25 mouse cellular contexts compared by ENCODE assay signal in genomic region chr9:13774732-13775131, GRCm38 (mm10).
"Had no signal": no experiment of that assay in that cellular context is flagged by ENCODE, and none has a peak within 500 bp of the region (broad histone marks: within the 10 kb centered on the region; RNA-seq: fewer than 3 reads in every experiment).

No protein-coding gene starts in this region.

- DNase-seq: gastrocnemius, adult 2 months; gastrocnemius, postnatal 10 days; gastrocnemius, postnatal 25 days; heart, adult 18-20 months; heart, postnatal 10 days; kidney, adult 11 months; kidney, adult 2 months; kidney, adult 9 months; kidney, postnatal 14 days; kidney, postnatal 36 days; layer of hippocampus, adult 9-11 months; layer of hippocampus, postnatal 36 days; liver; liver, embryonic 13.5 days had no signal

- H3K27me3 ChIP-seq: heart, embryonic 12.5 days; hindbrain, embryonic 13.5 days; hindbrain, embryonic 15.5 days; kidney, embryonic 15.5 days; limb, embryonic 12.5 days; liver, embryonic 13.5 days; liver, embryonic 15.5 days had no signal

- H3K27ac ChIP-seq: gastrocnemius, adult 2 months; heart, embryonic 10.5 days; hindbrain, embryonic 13.5 days; hindbrain, embryonic 15.5 days; hindbrain, postnatal 0 days; kidney, embryonic 15.5 days; kidney, postnatal 0 days; limb, embryonic 10.5 days; limb, embryonic 12.5 days; liver, embryonic 13.5 days; liver, embryonic 15.5 days had no signal

- H3K9ac ChIP-seq: heart, embryonic 12.5 days; hindbrain, embryonic 13.5 days; hindbrain, embryonic 15.5 days; kidney, embryonic 15.5 days; limb, embryonic 12.5 days; liver, embryonic 13.5 days; liver, embryonic 15.5 days had no signal

- H3K4me1 ChIP-seq: hindbrain, embryonic 15.5 days; limb, embryonic 10.5 days; limb, embryonic 12.5 days; liver, embryonic 15.5 days had no signal

- H3K4me3 ChIP-seq: gastrocnemius, adult 2 months; heart, embryonic 10.5 days; heart, embryonic 12.5 days; hindbrain, embryonic 13.5 days; hindbrain, embryonic 15.5 days; kidney, embryonic 15.5 days; limb, embryonic 10.5 days; limb, embryonic 12.5 days; liver, embryonic 13.5 days; liver, embryonic 15.5 days had no signal

- H3K9me3 ChIP-seq: heart, embryonic 10.5 days; heart, embryonic 12.5 days; hindbrain, embryonic 13.5 days; hindbrain, embryonic 15.5 days; kidney, embryonic 15.5 days; limb, embryonic 10.5 days; limb, embryonic 12.5 days; liver, embryonic 13.5 days; liver, embryonic 15.5 days had no signal

- ATAC-seq: hindbrain, postnatal 0 days; intestine, embryonic 16.5 days had no signal

- H3K36me3 ChIP-seq: heart, embryonic 10.5 days; heart, embryonic 12.5 days; hindbrain, embryonic 13.5 days; hindbrain, embryonic 15.5 days; kidney, embryonic 15.5 days; limb, embryonic 12.5 days; liver, embryonic 13.5 days; liver, embryonic 15.5 days had no signal
